Mouse (Mus musculus): ENCODE results near the gene Smyd3.

The Smyd3 gene

GRCm38 (mm10) chr1:179032947-179033346, 484.9 kb downstream of the Smyd3 start:
- DNase-seq (ENCODE audit: extremely low spot score, low spot score) = no peak

DNA sequence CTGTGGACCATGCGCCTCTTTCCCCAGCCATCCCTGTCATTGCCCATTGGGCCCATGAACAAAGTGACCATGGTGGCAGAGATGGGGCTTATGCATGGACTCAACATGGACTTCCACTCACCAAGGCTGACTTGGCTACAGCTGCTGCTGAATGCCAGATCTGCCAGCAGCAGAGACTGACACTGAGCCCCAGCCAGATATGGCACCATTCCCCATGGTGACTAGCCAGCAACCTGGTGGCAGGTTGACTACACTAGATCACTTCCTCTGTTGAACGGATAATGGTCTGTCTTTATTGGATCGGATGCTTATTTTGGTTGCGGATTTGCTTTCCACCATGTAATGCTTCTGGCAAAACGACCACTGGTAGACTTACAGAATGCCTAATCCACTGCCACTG, 486.3 kb downstream of the Smyd3 start:
- no peak for DNase-seq (ENCODE audit: extremely low spot score, low spot score)

DNA sequence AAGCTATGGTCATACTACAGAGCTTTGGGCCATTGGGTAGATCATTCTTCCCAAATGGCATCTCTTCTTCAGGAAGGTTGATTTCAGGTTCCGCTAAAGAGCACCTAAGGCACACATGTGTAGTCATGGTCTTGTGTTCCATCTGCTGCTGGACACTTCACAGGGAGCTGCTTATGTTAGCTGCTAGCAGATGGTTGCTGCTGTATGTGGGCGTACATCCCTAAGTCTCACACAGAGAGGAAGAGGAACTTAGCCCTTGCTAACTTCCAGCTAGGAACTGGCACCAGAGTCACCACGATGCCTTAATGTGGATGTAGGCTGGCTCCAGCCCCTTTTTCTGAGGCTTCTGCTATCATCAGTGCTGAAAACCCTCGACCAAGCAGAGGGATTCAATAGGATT, 491.2 kb downstream of the Smyd3 start:
- no peak for DNase-seq (ENCODE audit: extremely low spot score, low spot score)

GRCm38 (mm10) chr1:179025169-179025568, 492.7 kb downstream of the Smyd3 start:
- DNase-seq (ENCODE audit: extremely low spot score, low spot score) = no peak

DNA sequence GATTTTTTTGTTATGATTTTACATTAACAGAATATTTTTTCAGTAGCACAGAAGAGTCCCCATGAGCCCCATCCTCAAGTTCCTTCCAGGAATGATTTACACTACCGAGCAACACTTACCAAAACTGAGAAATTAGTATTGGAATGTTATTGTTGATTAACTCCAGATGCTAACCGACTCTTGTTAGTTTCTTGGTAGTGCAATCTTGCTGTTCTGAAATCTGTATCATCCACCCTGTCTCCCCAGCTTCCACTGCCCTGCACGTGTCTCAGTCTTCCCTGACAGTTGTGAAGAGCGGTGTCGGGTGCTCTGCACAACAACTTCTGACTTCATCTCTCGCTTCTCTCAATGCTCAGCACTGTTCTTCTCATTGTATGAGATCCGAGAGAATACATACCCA, 494.4 kb downstream of the Smyd3 start:
- DNase-seq (ENCODE audit: extremely low spot score, low spot score) = no peak

DNA sequence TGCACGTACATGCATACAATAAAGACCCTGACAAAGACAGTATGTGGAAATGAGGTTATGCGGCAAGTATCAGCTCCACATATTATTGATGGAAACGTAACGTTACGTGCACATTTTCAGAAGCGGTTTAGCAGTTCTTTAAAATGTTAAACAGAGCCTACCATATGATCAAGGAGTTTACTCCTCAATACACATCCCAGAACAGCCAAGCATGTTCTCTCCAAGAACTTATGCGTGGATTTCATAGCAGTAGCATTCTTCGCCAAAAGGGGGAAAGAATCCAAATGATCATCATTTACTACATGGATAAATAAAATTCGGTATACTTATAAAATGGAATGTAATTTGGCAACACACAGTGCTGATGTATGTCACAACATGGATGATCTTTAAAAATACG, 500.4 kb downstream of the Smyd3 start:
- no peak for DNase-seq (ENCODE audit: extremely low spot score, low spot score)

GRCm38 (mm10) chr1:179013021-179013420, 504.8 kb downstream of the Smyd3 start:
- DNase-seq (ENCODE audit: extremely low spot score, low spot score) = no peak

DNA sequence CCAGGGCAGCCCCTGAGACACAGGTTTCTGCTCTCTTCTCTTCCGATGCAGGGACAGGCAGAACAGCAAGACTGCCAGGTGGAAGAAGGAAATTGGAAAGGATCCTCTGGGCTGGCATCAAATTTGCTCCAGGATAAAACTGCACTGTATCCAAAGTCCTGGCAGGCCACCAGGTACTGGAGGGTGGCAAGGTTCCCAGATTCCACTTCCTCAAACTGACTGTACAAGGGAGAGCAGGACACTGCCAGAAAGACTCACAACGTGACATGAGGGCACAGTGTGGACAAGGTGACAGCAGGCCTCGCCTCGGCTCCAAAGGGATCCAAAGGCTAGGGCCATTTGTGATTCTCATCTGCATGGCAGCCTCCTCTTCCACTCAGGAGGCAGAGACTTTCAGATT, 505.6 kb downstream of the Smyd3 start:
- no peak for DNase-seq (ENCODE audit: extremely low spot score, low spot score)

DNA sequence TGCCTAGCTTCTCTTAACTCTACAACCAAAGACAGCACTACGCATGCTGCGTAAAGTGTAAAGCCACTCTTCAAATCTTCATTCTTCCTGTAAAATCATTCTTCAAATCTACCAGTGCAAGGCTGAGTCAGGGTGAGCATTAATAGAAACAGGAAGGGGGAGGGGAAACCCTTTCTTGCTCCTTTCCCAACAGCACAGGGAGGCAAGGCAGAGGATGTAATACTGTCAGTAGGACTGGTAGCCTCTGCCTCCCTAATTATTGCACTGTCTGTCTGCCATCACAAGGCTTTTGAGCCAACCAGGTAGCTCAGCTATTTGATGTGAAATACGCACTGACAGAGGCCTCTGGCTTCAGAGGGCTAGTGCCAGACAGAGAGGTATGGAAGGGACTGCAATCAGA, 507.1 kb downstream of the Smyd3 start:
- no peak for DNase-seq (ENCODE audit: extremely low spot score, low spot score)

DNA sequence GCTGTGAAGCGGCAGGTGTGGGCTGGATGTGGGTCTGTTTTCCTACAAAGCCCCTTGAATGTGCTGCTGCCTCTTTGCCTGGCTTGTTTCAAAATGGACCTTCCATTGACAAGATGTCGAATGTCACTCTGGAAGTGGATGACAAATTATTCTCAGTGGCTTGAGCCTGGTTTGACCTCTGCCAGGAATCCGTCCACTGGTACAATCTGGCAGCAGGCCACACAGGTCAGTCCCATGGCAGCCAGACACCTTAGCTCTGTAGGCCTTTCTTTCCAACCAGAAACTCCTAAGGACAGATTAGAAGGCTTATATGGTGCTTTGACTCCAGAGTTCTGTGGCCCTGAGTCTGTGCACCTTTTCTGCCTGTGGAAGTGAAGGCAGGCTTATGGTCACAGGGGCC, 507.9 kb downstream of the Smyd3 start:
- DNase-seq (ENCODE audit: extremely low spot score, low spot score) = no peak

- no peak for DNase-seq (ENCODE audit: extremely low spot score, low spot score)
Observed at GRCm38 (mm10) chr1:179004133-179004866, 513.5 kb downstream of the Smyd3 start.

GRCm38 (mm10) chr1:179003406-179004132, 514.3 kb downstream of the Smyd3 start:
- DNase-seq (ENCODE audit: extremely low spot score, low spot score) = no peak

GRCm38 (mm10) chr1:178999876-179000528, 517.8 kb downstream of the Smyd3 start:
- DNase-seq (ENCODE audit: extremely low spot score, low spot score) = peak; percentile 38

DNA sequence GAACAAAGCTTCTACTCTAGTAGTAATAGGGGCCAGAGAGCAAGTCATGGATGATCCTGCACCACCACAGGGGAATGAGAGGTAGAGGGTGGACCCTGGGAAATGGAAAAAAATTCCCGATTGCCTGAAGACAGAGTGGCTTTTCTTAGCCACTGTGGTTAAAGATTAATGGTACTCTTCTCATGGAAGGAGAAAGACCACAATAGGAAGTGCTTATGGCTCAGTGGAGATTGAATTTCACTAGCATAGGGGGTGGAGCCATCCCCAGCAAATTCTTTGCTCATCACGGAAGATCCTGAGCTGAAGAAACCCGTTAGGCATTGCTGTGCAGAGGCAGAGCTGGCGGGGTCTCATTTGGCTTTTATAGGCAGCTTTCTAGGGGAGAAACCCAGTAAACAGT, 520.0 kb downstream of the Smyd3 start:
- DNase-seq (ENCODE audit: extremely low spot score, low spot score) = no peak

DNA sequence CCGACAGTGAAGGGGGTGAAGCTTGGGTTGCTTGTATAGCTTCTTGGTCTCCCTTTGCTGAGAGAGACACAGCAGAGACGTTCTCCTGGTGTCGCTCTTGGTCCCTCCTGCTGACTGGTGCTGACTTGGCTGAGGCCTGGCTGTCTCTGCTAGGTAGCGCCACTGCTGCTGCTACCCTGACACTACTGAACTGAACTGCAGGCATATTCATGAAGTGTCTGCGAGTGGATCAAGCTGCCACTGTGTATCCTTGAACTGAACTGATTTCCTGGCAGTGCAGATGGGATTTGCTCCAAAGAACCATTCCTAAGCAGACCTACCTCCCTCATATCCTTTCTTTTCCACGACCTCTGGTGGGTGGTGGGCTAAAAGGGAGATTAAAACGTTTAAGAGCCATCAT, 523.6 kb downstream of the Smyd3 start:
- no peak for DNase-seq (ENCODE audit: extremely low spot score, low spot score)

DNA sequence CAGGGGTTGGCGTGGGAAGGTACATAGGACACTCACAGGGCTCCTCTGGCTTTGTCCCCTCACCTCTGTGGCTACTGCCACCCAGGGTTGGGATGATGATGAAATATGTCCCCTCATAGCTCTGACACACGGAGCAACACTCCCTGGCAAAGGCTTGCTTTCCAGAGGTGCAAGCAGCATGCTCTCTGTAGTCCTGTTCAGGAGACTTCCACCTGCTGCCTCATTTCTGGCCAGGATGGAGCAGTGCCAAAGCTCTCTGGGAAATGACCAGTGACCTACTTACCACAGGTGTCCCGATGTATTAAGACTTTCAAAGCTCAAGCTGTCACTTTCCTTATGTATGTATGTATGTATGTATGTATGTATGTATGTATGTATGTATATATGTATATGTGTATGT, 525.3 kb downstream of the Smyd3 start:
- DNase-seq (ENCODE audit: extremely low spot score, low spot score) = no peak

DNA sequence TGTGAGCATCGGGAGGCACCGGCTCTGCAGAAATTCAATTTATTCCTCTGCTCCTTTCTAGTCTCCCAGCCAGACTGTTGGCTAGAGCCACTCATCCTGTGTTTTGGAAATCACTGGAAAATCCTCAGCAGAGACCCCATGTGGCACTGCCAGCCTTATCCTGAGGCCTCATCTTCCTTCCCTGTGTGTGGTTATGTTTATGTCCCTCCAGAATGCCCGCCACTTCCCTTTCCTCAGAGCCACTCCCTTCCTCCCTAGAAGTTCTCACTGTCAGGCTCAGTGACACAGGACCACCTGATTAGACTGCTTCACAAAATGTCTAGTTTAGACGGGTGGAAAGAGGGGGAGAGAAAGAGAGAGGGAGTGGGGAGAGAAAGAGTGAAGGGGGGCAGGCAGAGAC, 526.4 kb downstream of the Smyd3 start:
- DNase-seq (ENCODE audit: extremely low spot score, low spot score) = no peak

DNA sequence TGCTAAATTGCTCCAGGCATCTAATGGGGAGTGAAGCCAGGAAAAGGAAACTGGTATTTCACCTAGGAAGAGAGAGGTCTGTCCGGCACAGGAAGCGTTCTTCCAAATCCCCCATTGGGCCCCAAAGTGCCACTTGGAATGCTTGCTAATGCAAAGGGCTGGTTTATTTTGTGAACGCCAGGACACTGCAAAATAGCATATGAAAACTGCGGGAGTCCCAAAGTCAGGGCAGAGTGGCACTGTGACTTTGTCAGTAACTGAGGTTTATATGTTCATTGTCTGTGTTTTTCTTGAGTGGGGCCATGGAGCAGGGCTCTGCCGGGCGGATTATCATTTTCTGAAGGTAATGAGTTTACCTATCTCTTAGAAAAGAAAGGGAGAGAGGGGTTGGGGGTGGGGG, 526.8 kb downstream of the Smyd3 start:
- DNase-seq (ENCODE audit: extremely low spot score, low spot score) = no peak

DNA sequence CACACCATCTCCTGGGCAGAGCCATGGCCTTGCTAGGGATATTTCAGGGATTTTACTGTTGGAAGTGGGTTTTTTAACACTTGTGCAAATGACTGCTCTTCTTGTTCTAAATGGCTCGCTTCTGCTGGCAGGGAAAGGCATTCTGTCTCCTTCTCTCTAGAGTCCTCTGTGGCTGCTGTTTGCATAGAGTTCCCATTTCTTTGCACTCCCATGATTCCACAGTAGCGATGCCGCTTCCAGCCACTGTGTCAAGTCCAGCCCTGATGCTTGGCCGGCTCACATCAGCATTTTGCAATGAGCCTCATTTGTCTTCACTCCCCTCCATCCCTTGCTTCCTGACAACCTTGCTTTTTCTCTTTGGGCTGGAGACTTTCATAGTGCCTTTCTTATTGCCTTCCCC, 528.4 kb downstream of the Smyd3 start:
- DNase-seq (ENCODE audit: extremely low spot score, low spot score) = no peak

GRCm38 (mm10) chr1:178988176-178988575, 529.7 kb downstream of the Smyd3 start:
- DNase-seq (ENCODE audit: extremely low spot score, low spot score) = no peak

- no peak for DNase-seq (ENCODE audit: extremely low spot score, low spot score)
Observed at GRCm38 (mm10) chr1:178981641-178982040, 536.2 kb downstream of the Smyd3 start.

- DNase-seq (ENCODE audit: extremely low spot score, low spot score) = no peak
Observed at GRCm38 (mm10) chr1:178980185-178980584, 537.7 kb downstream of the Smyd3 start.
